Mouse (Mus musculus) limb, embryonic 14.5 days (tissue): Measurements from ENCODE around the gene Naa60. TPM values are rescaled to one million over a fixed set of nuclear protein-coding genes. Genes with fewer than 3 reads are reported as not detected.

Source experiments
- ATAC-seq: fragments of 200-750 bp; cut with Nextera tagmentation; 2 replicates; pipeline ENCODE4 v1.8.0; 2017; ENCODE audit warnings: low read depth, moderate number of reproducible peaks, moderate TSS enrichment; ENCODE audit not compliant: low FRiP score
- DNase-seq: peaks from one replicate; pipeline ENCODE4 v3.0.0-alpha.2; 2015; ENCODE audit warnings: low spot score
- H3K27ac ChIP-seq: fragments of 300-500 bp; sonication (generic); replicated peaks from 2 replicates; pipeline ENCODE4 v1.5.1; 2014; ENCODE audit warnings: low read depth, mild to moderate bottlenecking, low read length, moderate library complexity, mixed read lengths
- H3K27me3 ChIP-seq: fragments of 300-500 bp; sonication (generic); 2 replicates; pipeline ENCODE4 v1.6.1; 2014; ENCODE audit warnings: low read length, mixed read lengths; ENCODE audit not compliant: control insufficient read depth, insufficient read depth
- H3K36me3 ChIP-seq: fragments of 300-500 bp; sonication (generic); 2 replicates; pipeline ENCODE4 v1.6.1; 2014; ENCODE audit warnings: mild to moderate bottlenecking, low read length, moderate library complexity, mixed read lengths; ENCODE audit not compliant: control insufficient read depth, insufficient read depth
- H3K4me1 ChIP-seq: fragments of 300-500 bp; sonication (generic); 2 replicates; pipeline ENCODE4 v1.6.1; 2014; ENCODE audit warnings: antibody characterized with exemption, low read length, mixed read lengths; ENCODE audit not compliant: control insufficient read depth, insufficient read depth
- H3K4me2 ChIP-seq: fragments of 300-500 bp; sonication (generic); replicated peaks from 2 replicates; pipeline ENCODE4 v1.6.1; 2014; ENCODE audit warnings: low read depth, mild to moderate bottlenecking, low read length, moderate library complexity; ENCODE audit not compliant: severe bottlenecking
- H3K4me3 ChIP-seq: fragments of 300-500 bp; sonication (generic); replicated peaks from 2 replicates; pipeline ENCODE4 v1.5.1; 2014; ENCODE audit warnings: low read length
- H3K9ac ChIP-seq: fragments of 300-500 bp; sonication (generic); 2 replicates; pipeline ENCODE4 v1.6.1; 2014; ENCODE audit warnings: mild to moderate bottlenecking, low read depth, low read length, moderate library complexity; ENCODE audit not compliant: severe bottlenecking
- H3K9me3 ChIP-seq: fragments of 300-500 bp; sonication (generic); 2 replicates; pipeline ENCODE4 v1.6.1; 2016; ENCODE audit warnings: low read length; ENCODE audit not compliant: control insufficient read depth
- POLR2A ChIP-seq: fragments of 200-500 bp; IDR thresholded peaks from 2 replicates; pipeline ENCODE4 v1.8.0; 2012; ENCODE audit warnings: inconsistent platforms, mild to moderate bottlenecking, moderate library complexity, borderline replicate concordance; ENCODE audit not compliant: insufficient read depth, insufficient read length; ENCODE audit errors: extremely low read depth
- WGBS: fragments of 180-500 bp; shearing (Covaris S2); extraction: QIAGEN DNeasy Blood & Tissue Kit; methylation state at CpG from one replicate; pipeline ENCODE4 v1.1.7; 2014; 5-methylcytosine and 5-hydroxymethylcytosine counted together
- polyA plus RNA-seq, 2 experiments: library from polyadenylated mRNA; depleted of rRNA in 1 of 2; stranded (reverse) in 1 of 2; unstranded in 1 of 2; fragments of >200 nt; fragmentation: Nextera tagmentation in 1 of 2; extraction: Ambion mirVana in 1 of 2; gene quantifications; 2 replicates each; pipeline versions ENCODE4 v1.2.1 to v1.2.3; 2012 to 2014

The Naa60 gene
- 59.5 and 72.1 TPM in 2 replicates for polyA plus RNA-seq (2012; rRNA removed)
- 62.2 and 63.0 TPM in 2 replicates for polyA plus RNA-seq (2014; fragmentation: Nextera tagmentation; extraction: Ambion mirVana)

- Histone ChIP-seq H3K4me1 (peaks cover 11% of the 10 kb centered on the region), H3K4me2 (peak within 1 kb of the TSS; percentile 83), H3K9me3 (no peaks in the 10 kb centered on the region), H3K27ac (peak within 1 kb of the TSS; percentile 50), H3K36me3 (peaks cover 20% of the 10 kb centered on the region), H3K4me3 (peak within 1 kb of the TSS; percentile 55), H3K27me3 (no peaks in the 10 kb centered on the region), H3K9ac (peak within 1 kb of the TSS; percentile 66)
- peak; percentile 99 for ATAC-seq
- 6% methylated on average over 43 of the region's 47 CpGs for WGBS
- DNase-seq: peak; percentile 95
- TF ChIP-seq POLR2A: no peak
Measured at GRCm38 (mm10) chr16:3872216-3873047, at the start of gene Naa60. TSS of gene Naa60 (plus strand) at chr16:3872375.

GRCm38 (mm10) chr16:3828021-3828420, 44.2 kb upstream of the Naa60 start:
- ATAC-seq (no peak), DNase-seq (no peak)
- no peak overlapping the region for H3K4me2 ChIP-seq
- whole genome bisulfite sequencing: 57% methylated on average over 3 of the region's 3 CpGs
- no peaks in the 10 kb centered on the region for H3K36me3 ChIP-seq
- H3K4me3 ChIP-seq: no peak overlapping the region
- no peaks in the 10 kb centered on the region for H3K27me3 ChIP-seq
- H3K27ac ChIP-seq: no peak overlapping the region
- no peak for TF ChIP-seq POLR2A
- H3K4me1 ChIP-seq: no peaks in the 10 kb centered on the region
- H3K9me3 ChIP-seq: no peaks in the 10 kb centered on the region
- H3K9ac ChIP-seq: no peak overlapping the region

DNA sequence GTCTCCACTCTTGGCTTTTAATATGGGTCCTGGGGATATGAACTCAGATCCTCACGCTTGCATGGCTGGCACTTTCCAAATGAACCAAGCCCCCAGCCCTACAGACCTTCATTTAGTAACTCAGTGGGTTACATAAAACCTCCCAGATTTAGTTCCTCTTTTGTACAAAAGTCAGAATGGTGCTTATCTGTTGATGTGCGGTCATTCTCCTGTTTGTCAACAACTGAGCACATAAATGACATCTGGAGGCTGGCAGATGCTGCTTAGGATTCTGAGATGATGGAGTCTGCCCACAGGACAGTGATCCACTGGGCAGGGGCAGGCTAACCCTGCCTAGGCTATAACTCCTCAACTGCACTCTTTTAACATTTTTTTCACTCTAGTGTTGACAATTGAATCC, 42.4 kb upstream of the Naa60 start:
- H3K4me1 ChIP-seq: no peaks in the 10 kb centered on the region
- 84% methylated on average over 2 of the region's 2 CpGs for WGBS
- no peaks in the 10 kb centered on the region for H3K9me3 ChIP-seq

GRCm38 (mm10) chr16:3830588-3831109, 41.5 kb upstream of the Naa60 start, which contains the start of gene Olfr15:
TSS of gene Olfr15 (plus strand) at chr16:3830878.
- Histone ChIP-seq H3K9ac (no peak within 1 kb of the TSS), H3K27ac (no peak within 1 kb of the TSS), H3K27me3 (no peaks in the 10 kb centered on the region), H3K4me3 (no peak within 1 kb of the TSS), H3K4me2 (no peak within 1 kb of the TSS), H3K4me1 (no peaks in the 10 kb centered on the region), H3K36me3 (no peaks in the 10 kb centered on the region), H3K9me3 (no peaks in the 10 kb centered on the region)
- ATAC-seq (no peak), DNase-seq (no peak)
- no peak for TF ChIP-seq POLR2A

More for the DNA sequence above, 42.4 kb upstream of the Naa60 start:
- no peaks in the 10 kb centered on the region for H3K27me3 ChIP-seq
- H3K9ac ChIP-seq: no peak overlapping the region
- no peak for TF ChIP-seq POLR2A
- DNase-seq (no peak), ATAC-seq (no peak)
- no peak overlapping the region for H3K4me3 ChIP-seq
- H3K4me2 ChIP-seq: no peak overlapping the region
- H3K36me3 ChIP-seq: no peaks in the 10 kb centered on the region
- H3K27ac ChIP-seq: no peak overlapping the region

GRCm38 (mm10) chr16:3835461-3835860, 36.7 kb upstream of the Naa60 start:
- Histone ChIP-seq H3K4me1 (no peaks in the 10 kb centered on the region), H3K27me3 (no peaks in the 10 kb centered on the region), H3K27ac (no peak overlapping the region), H3K4me2 (no peak overlapping the region), H3K36me3 (no peaks in the 10 kb centered on the region), H3K9me3 (no peaks in the 10 kb centered on the region), H3K4me3 (no peak overlapping the region), H3K9ac (no peak overlapping the region)
- ATAC-seq: no peak
- 77% methylated on average over 2 of the region's 2 CpGs for WGBS
- TF ChIP-seq POLR2A: no peak
- no peak for DNase-seq
